Mouse (Mus musculus) embryonic facial prominence, embryonic 14.5 days (tissue): ENCODE data around the gene B4galnt1. TPM values are rescaled to one million over a fixed set of nuclear protein-coding genes. Genes with fewer than 3 reads are reported as not detected.

Experiments used
- ATAC-seq: fragments of 200-750 bp; cut with Nextera tagmentation; 2 replicates; pipeline ENCODE4 v1.8.0; 2017; ENCODE audit warnings: low read depth, moderate number of reproducible peaks, moderate TSS enrichment
- DNase-seq: peaks from one replicate; pipeline ENCODE4 v3.0.0-alpha.2; 2015; ENCODE audit warnings: low spot score
- H3K27ac ChIP-seq: fragments of 300-500 bp; sonication (generic); replicated peaks from 2 replicates; pipeline ENCODE4 v1.5.1; 2014; ENCODE audit warnings: low read depth, mild to moderate bottlenecking, low read length, moderate library complexity
- H3K27me3 ChIP-seq: fragments of 300-500 bp; sonication (generic); replicated peaks from 2 replicates; pipeline ENCODE4 v1.6.1; 2014; ENCODE audit warnings: low read length; ENCODE audit not compliant: control insufficient read depth, insufficient read depth
- H3K36me3 ChIP-seq: fragments of 300-500 bp; sonication (generic); 2 replicates; pipeline ENCODE4 v1.6.1; 2014; ENCODE audit warnings: low read length, mixed read lengths; ENCODE audit not compliant: control insufficient read depth, insufficient read depth
- H3K4me1 ChIP-seq: fragments of 300-500 bp; sonication (generic); 2 replicates; pipeline ENCODE4 v1.6.1; 2014; ENCODE audit warnings: antibody characterized with exemption, low read length; ENCODE audit not compliant: control insufficient read depth, insufficient read depth
- H3K4me2 ChIP-seq: fragments of 300-500 bp; sonication (generic); 2 replicates; pipeline ENCODE4 v1.6.1; 2014; ENCODE audit warnings: low read depth, mild to moderate bottlenecking, low read length, moderate library complexity, mixed read lengths
- H3K4me3 ChIP-seq: fragments of 300-500 bp; sonication (generic); 2 replicates; pipeline ENCODE4 v1.5.1; 2014; ENCODE audit warnings: low read depth, mild to moderate bottlenecking, low read length
- H3K9ac ChIP-seq: fragments of 300-500 bp; sonication (generic); 2 replicates; pipeline ENCODE4 v1.6.1; 2014; ENCODE audit warnings: low read depth, mild to moderate bottlenecking, low read length, moderate library complexity, mixed read lengths
- H3K9me3 ChIP-seq: fragments of 300-500 bp; sonication (generic); 2 replicates; pipeline ENCODE4 v1.6.1; 2016; ENCODE audit warnings: low read length; ENCODE audit not compliant: control insufficient read depth
- WGBS: fragments of 180-500 bp; shearing (Covaris S2); extraction: QIAGEN DNeasy Blood & Tissue Kit; methylation state at CpG from one replicate; pipeline ENCODE4 v1.1.7; 2014; 5-methylcytosine and 5-hydroxymethylcytosine counted together
- polyA plus RNA-seq: library from polyadenylated mRNA; unstranded; fragments of >200 nt; fragmentation: Nextera tagmentation; extraction: Ambion mirVana; gene quantifications from 2 replicates; pipeline ENCODE4 v1.2.1, GENCODE M21; 2014

The B4galnt1 gene
- polyA plus RNA-seq, 1 experiment from 2014 or later, result 9.8 TPM

- no peaks in the 10 kb centered on the region for H3K9me3 ChIP-seq
- DNase-seq, result no peak
- ATAC-seq, result no peak
- no peak overlapping the region for H3K4me2 ChIP-seq
- no peaks in the 10 kb centered on the region for H3K4me1 ChIP-seq
- H3K9ac ChIP-seq, result no peak overlapping the region
- no peak overlapping the region for H3K27ac ChIP-seq
- no peak overlapping the region for H3K4me3 ChIP-seq
- no peaks in the 10 kb centered on the region for H3K36me3 ChIP-seq
- no peaks in the 10 kb centered on the region for H3K27me3 ChIP-seq
These were observed 52.2 kb downstream of the B4galnt1 start for GRCm38 (mm10) chr10:127217177-127217576.

- no peak overlapping the region for H3K4me2 ChIP-seq
- no peak for DNase-seq
- no peak overlapping the region for H3K27ac ChIP-seq
- whole genome bisulfite sequencing, result 85% methylated on average over 2 of the region's 2 CpGs
- H3K4me1 ChIP-seq, result no peaks in the 10 kb centered on the region
- no peak overlapping the region for H3K4me3 ChIP-seq
- no peaks in the 10 kb centered on the region for H3K9me3 ChIP-seq
- ATAC-seq, result no peak
- no peaks in the 10 kb centered on the region for H3K36me3 ChIP-seq
- no peak overlapping the region for H3K9ac ChIP-seq
- no peaks in the 10 kb centered on the region for H3K27me3 ChIP-seq
These were observed 53.3 kb downstream of the B4galnt1 start for GRCm38 (mm10) chr10:127218339-127218738.

Other genes starting within 250 kb of the B4galnt1 start
- 109 and 116 TPM in 2 replicates for gene Ctdsp2, start 186.5 kb upstream of the B4galnt1 start, polyA plus RNA-seq
- 7.8 and 9.0 TPM in 2 replicates for gene Avil, start 164.5 kb upstream of the B4galnt1 start, polyA plus RNA-seq
- gene Tsfm, start 134.4 kb upstream of the B4galnt1 start, polyA plus RNA-seq, result 61.0 and 61.3 TPM in 2 replicates
- 47.7 and 55.9 TPM in 2 replicates for gene Mettl1, start 123.8 kb upstream of the B4galnt1 start, polyA plus RNA-seq
- gene Eef1akmt3, start 123.7 kb upstream of the B4galnt1 start, polyA plus RNA-seq, result 0.84 and 1.0 TPM in 2 replicates
- gene Cyp27b1, start 117.0 kb upstream of the B4galnt1 start, polyA plus RNA-seq, result 0.13 and 0.29 TPM in 2 replicates
- gene March9, start 105.0 kb upstream of the B4galnt1 start, polyA plus RNA-seq, result 1.5 and 2.0 TPM in 2 replicates
- 1,371 and 1,625 TPM in 2 replicates for gene Cdk4, start 101.7 kb upstream of the B4galnt1 start, polyA plus RNA-seq
- 51.8 and 53.6 TPM in 2 replicates for gene Tspan31, start 95.0 kb upstream of the B4galnt1 start, polyA plus RNA-seq
- 0.45 and 0.72 TPM in 2 replicates for gene Agap2, start 89.9 kb upstream of the B4galnt1 start, polyA plus RNA-seq
- 59.3 and 62.9 TPM in 2 replicates for gene Os9, start 44.1 kb upstream of the B4galnt1 start, polyA plus RNA-seq
- 0.86 and 1.7 TPM in 2 replicates for gene Slc26a10, start 15.4 kb downstream of the B4galnt1 start, polyA plus RNA-seq
- 76.7 and 87.7 TPM in 2 replicates for gene Arhgef25, start 24.9 kb downstream of the B4galnt1 start, polyA plus RNA-seq
- gene Dtx3, start 30.5 kb downstream of the B4galnt1 start, polyA plus RNA-seq, result 112 and 120 TPM in 2 replicates
- gene Pip4k2c, start 46.4 kb downstream of the B4galnt1 start, polyA plus RNA-seq, result 19.3 and 20.7 TPM in 2 replicates
- gene Kif5a, start 98.1 kb downstream of the B4galnt1 start, polyA plus RNA-seq, result 13.7 and 14.6 TPM in 2 replicates
- gene Dctn2, start 101.1 kb downstream of the B4galnt1 start, polyA plus RNA-seq, result 166 and 186 TPM in 2 replicates
- 15.8 and 17.6 TPM in 2 replicates for gene Mbd6, start 123.8 kb downstream of the B4galnt1 start, polyA plus RNA-seq
- gene Mars, start 146.6 kb downstream of the B4galnt1 start, polyA plus RNA-seq, result 106 and 108 TPM in 2 replicates
- 3.7 and 4.4 TPM in 2 replicates for gene Arhgap9, start 156.7 kb downstream of the B4galnt1 start, polyA plus RNA-seq
- 10.2 and 11.7 TPM in 2 replicates for gene Gli1, start 176.7 kb downstream of the B4galnt1 start, polyA plus RNA-seq
- not detected in 2 replicates for gene Inhbe, start 189.2 kb downstream of the B4galnt1 start, polyA plus RNA-seq
- gene Inhbc, start 205.2 kb downstream of the B4galnt1 start, polyA plus RNA-seq, result not detected in 2 replicates
- 27.8 and 29.8 TPM in 2 replicates for gene R3hdm2, start 215.1 kb downstream of the B4galnt1 start, polyA plus RNA-seq